Mouse (Mus musculus) embryo, embryonic 11.5 days (tissue): ENCODE data around the gene Ctnna3.
"Not testable (repeated sequence)": the region's sequence is repeated elsewhere in the genome, so short reads cannot be mapped to it uniquely, and the experiment has no call there.

Experiments used
- DNase-seq: peaks from one replicate; pipeline ENCODE4 v3.0.0-alpha.2; 2012; ENCODE audit warnings: low read depth, low spot score

Ctnna3 gene

DNA sequence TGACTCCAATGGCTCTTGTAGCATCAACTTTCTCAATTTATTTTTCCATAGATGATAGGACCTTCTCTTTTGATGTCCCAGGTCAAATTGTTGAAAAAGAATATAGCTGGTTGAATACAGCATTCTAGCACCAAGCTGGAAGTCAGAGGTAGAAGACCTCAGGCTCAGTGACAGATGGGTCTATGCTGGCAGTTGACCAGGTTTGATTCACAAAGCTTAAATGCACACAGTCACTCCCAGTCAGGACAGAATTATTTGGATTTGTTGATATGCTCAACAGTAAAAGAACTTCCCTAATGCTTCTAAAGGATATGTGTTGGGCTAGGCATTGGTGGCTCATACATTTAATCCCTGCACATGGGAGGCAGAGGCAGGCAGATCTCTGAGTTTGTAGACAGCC lies 1059.6 kb downstream of the Ctnna3 start:
- no peak for DNase-seq

DNA sequence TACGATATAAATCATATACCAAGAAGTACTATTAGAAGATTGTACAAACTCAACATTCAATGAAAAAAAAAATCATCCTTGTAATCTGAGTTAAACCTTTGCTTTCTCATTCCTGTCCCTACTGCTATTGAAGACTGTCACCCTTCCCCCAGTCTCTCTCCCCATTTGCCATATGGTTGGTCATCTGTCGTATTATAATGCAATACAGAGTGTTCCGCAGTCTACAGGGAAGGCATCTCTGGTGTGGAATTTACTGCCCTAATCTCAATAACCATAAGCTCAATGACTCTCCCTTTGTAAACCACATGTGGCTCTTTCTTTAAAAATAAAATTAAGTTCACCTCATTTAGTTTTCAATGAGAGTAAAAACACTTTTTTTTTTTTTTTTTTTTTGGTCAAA lies 1113.7 kb downstream of the Ctnna3 start:
- no peak for DNase-seq

DNA sequence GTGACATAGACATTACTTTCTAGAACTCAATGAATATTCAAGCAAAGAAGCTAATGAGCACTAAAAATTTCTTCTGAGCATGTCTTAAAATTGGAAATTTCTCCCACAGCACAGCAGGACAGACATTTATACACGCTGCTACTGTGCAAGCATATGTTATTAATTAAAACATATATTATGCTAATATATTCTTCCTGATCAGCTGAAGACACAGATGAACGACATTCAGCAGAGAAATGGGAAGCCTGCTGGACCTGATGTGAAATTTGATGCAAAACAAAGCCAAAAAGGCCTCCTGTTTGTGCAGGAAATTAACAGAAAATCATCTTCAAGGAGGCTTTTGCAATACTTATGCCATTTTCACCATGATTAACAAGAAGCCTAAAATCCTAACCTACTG lies 1114.5 kb downstream of the Ctnna3 start:
- no peak for DNase-seq

DNA sequence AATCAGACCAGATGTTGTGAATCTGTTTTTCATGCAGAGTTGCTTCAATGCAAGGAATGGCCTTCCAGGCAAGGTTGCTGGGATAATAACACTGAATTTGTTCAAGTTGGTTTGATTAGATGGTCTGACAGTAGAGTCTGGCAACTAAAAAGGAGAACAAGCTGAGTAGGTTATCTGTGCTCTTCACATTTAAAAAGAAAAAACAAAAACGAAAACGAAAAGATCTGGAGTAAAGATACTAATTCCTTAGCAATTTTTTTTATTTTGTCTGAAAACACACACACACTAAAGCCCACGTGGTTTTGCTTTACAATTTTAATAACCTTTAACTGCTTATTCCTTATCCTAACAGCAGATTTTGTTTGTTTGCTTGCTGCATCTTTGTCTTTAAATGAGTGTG lies 1141.4 kb downstream of the Ctnna3 start:
- DNase-seq = no peak

DNA sequence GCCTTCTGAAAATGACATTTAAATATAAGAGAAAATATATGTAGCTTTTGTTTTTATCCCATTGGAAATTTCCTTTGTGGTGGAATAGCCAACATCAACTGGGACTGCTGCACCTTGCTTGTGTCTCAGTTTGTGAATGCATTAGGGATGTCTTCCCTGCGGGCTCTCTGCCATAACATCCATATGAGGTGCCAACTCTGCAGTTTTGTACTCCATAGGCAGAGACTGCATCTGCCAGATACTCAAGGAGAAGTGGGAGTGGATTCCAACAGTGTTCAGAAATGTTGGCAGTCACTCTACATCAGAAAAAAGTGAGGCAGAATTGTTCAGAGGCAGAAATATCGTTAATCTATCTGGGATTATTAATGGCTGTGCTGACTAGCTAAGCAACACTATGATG lies 1158.2 kb downstream of the Ctnna3 start:
- DNase-seq = no peak

DNA sequence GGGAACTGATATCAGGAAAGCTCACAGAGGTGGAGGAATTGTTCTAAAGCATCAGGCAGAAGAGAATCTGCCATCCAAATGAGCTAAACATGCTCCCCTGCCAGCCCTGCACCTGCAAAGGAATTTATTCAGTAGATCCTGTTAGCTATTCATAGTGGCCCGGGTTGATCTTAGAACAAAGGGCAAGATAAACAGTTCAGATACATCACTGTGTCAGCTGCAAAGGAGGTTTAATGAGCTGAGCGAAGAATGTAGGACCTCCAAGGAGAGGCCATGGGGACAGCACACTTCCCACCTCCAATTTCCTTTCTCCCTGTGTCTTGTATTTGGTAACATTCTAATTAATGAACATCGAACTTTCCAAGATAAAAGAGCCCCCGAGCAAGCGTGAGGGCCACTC lies 1206.9 kb downstream of the Ctnna3 start:
- no peak for DNase-seq

DNA sequence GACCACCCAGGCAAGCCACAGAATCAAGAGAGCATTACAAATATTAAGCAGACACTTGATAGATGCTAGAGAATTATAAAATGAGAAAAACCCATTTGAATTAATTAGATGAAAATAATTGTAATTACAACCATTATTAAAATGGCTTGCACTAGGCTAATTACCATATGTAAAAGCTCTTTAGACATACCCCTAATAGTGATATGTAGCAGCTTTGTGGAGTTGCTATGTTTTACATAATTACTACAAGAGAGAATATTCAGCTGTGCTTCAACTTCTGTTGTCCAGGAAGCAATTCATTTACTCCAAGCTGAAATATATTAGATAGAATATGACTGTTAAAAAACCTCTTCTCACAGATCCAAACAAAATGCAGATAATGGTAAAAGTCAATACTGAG lies 1209.2 kb downstream of the Ctnna3 start:
- DNase-seq = no peak

DNA sequence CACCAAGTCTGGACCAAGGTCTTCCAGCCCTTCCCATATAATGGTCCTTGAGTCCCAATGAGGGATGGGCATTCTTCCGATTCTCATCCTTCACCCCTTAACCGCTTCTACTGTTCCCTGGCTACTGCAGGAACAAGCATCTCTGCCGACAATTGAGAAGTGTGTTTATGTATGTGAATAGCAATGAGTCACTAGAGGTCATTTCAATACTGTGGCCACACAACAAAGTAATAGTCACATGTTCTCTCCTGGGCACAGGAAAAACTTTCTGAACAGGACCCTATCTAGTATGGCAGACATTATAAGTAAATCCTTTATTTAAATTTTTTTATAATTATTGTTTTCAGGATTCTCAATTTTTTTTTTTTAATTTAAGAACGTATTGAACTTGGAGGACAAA lies 1211.2 kb downstream of the Ctnna3 start:
- no peak for DNase-seq

DNA sequence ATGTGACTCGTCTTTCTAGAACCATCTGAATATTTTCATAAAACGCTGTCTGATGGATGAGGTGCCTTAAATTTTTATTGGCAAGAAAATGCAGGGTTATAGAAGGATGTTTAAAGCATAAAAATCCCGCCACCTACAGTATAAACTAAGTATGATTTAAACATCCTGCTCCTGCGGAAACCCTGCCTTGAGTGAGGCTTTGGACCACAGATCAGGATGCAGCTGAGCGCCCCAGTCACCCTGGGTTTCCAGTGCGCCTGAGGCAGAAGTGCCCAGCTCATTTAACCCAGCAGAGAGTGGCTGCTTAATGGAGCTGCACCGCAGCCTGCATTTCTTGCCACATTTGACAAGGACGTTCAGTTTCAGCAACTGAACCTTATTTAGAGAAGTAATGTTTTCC lies 1211.7 kb downstream of the Ctnna3 start:
- no peak for DNase-seq

DNA sequence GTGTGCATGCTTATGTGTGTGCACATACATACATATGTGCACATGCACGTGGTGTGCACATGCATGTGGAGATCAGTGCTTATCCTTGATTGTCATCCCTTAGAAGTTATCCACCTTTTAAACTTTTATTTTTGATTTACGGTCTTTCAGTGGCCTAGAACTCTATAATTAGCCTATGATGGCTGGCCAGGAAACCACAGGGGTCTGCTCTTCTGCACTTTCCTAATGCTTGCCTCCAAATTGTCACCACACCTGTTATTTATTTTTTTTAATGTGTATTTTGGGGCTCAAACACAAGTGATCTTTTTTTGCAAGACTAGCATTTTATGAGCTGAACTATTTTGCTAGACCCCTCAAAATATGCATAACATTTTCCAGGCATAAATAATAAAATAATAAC lies 1214.1 kb downstream of the Ctnna3 start:
- no peak for DNase-seq

DNA sequence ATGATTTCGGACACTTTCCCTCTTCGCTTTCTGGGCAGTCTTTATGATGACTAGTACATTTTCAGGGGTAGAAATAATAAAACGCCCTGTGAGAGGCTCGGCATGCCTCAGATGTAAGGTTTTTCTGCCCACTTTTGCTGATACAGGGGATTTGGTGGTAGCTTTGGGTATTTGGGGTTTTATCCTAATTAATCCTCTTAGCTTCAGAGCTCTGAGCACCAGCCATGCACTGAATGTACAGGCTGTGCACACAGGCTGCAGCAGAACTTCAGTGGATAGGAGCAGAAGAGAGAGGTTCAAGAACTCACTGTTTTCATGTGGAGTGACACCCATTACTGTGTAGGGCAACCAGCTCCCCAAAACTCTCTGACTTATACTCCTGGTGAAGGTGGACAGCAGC lies 1231.3 kb downstream of the Ctnna3 start:
- no peak for DNase-seq

DNA sequence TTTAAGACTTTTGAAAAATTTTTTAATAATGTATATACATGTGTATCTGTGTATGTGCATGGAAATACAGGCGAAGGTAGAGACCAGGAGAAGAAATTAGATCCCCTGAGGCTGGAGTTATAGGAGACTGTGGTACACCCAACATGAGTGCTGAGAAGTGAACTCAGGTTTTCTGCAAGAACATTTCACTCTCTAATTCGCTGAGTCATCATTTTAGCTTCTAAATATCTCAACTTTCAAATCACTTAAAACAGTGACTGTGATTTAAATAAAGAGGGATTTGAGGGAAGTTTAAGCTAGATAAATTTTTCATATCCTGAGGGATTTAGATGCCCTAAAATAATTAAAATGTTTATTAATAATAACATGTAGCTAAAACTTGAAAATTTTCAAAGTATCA lies 1241.6 kb downstream of the Ctnna3 start:
- no peak for DNase-seq

DNA sequence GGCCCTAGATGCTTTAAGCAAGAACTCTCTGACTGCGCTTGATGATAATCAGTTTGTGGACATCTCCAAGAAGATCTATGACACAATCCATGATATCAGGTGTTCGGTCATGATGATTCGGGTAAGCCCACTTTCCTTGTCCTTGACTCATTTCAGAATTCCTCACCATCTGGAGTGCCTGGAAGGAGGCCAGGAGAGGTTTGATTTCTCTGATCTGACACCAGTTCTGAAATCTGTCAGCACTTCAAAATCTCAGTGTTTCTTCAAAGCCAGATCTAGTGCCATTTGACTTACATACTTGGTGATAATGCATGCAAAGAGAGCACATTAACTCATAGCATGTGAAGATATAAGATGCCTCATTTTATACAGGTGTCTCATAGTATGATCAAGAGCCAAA lies 1245.9 kb downstream of the Ctnna3 start:
- DNase-seq = no peak

DNA sequence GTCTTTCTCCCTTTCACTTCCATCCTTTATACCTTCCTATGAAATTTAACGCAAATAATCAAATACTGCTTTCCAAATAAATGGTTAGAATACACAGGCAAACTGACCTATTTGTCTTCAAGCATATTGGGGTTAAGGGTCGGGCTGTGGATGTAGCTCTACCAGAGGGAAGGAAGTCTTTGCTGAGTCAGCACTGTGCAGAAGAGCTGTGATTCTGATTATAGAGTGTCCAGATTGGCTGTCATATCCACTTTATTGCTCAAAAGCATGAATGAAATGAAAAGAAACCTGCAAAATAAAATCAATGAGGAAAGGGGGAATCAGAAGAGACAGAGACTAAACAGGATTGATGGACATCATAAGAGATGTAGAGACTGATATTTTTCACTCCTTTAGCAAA lies 1280.1 kb downstream of the Ctnna3 start:
- no peak for DNase-seq

DNA sequence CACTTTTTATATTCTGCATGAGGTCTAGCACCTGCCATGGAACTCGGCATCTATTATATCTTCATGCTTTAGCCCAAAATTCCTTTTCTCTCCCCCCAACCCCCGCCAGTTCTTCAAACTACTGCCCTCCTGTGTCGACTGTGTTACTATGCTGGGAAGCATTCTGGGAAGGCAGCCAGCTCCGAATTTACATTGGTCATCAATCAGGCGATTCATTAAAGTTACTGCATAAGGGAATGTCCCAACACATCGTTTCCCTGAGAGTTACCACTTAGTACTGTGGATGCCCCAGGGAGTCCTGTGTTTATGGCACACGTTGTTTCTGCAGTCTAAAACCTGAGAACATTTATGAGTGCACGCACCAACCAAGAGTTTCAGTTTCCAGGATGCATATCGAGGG lies 1288.1 kb downstream of the Ctnna3 start:
- DNase-seq = no peak

DNA sequence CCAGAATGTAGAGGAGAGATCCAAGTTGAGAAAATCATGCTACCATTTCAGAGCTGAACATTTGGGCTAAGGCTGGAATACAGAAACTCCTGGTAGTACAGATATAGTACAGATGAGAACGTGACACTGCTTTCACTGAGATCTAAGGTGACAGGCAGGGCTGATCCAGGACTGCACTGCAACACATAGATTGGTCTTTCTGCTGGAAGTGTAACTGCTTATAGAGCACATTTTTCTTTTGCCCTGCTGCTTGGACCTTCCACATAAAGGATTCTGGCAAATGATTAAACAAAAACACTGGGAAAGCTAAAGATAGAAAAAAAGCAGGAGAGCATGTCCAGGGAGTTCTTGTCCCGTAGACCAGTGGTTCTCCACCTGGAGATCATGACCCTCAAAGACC lies 1305.8 kb downstream of the Ctnna3 start:
- DNase-seq = no peak

DNA sequence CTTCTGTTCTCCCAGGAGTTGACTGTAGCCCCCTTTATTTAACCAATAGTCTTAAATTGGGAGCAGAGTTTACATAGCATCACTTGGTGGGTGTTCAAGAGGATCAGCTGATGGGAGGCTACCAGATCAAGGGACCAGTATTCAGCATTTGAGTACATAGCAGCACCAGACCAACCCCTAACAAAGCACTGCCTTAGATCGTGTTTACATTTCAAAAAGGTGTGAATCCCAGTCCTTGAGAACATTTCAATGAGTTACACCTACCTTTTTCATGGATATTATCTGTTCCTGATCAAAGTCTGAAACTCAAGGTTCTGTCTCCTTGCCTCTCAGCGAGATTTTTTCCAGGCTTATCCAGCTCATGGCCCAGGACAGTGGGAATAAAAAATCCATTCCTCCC lies 1306.7 kb downstream of the Ctnna3 start:
- DNase-seq = no peak

DNA sequence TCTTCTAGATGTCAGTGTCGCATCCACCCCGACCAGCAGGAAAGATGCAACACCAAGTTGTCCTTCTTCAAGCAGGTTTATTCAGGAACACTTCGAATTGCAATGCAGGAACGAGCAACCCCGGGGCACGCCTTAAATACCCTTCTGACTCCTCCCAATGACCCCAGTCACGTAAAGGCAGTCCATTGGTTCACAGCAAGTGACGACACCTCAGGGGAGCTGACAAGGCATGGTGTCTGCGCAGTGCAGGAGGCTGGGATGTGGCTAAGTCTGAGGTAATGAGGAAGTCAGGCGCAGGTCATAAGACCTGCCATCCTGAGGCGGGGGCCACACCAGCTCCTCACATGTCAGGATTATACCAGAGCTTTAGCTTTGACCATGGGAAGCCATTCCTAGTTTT lies 1311.8 kb downstream of the Ctnna3 start:
- DNase-seq = not testable (repeated sequence)

DNA sequence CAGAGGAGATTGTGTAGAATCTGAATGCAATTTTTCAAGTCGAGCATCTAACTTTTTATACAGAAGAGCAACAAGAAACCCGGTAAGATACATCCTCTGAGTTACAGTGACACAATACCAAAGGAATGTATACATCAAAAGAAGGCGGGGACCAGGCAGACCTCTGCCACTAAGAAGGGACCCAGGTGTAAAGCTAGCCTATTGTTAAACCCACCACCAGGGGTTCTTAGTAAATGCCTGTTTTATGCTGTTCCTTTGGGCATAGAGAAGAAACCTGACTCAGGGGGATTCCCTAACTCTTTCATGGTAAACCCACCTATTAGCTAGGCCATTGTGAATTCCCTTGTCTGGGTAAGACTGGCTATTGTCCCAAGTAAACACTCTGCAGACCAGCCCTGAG lies 1314.2 kb downstream of the Ctnna3 start:
- not testable (repeated sequence) for DNase-seq

DNA sequence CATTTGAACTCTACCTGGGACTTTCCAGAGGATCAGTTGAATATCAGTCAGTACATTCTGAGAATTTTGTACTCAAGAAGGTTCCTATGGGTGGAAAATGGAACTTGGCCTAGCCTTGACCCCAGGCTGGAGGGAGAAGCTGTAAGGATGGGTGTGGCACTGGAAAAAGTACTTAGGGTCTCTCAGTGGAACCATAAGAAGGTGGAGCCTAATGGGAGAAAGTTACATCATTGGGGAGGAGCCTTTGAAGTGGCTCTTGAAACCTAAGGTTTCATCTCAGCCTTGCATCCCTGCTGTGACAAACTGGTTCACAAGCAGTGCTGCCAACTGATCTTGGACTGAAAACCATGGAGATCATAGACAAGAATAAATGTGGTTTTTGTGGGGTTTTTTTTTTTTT lies 1318.8 kb downstream of the Ctnna3 start:
- no peak for DNase-seq

DNA sequence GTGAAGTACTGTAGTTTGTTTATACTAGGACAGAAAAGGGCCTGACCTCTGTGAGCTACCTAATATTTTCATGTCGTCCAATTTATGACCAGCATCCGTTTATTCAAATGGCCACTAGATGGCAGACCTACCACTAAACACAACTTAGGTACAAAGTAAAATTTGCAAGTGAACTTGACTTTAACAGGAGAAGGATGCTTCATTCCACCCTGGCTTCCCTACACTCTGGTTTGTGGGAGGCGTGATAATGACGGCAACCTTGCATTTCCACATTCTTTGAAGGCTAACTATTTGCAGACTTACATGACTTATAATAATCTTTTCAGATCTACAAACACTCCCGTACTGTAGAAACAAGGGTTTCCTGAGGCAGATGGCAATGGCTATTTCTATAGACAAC lies 1320.9 kb downstream of the Ctnna3 start:
- peak; percentile 17 for DNase-seq

DNA sequence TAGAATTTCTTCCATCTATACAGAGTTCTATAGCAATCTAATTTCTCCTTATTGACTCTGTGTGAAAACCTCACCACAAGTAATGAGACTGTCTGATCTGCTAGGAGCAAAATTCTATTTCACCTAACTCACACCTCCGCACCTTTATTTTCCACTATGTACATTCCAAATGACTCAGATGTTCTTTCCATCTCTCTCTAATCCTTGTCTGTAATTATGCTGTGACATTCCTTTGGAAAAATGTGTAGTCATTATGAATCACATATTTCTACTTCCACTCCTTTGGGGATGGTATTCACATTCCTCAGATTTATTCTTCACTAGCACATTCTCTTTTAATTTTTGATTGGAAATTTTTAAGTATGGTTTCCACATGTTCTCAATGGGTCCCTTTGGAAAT lies 1406.4 kb downstream of the Ctnna3 start:
- no peak for DNase-seq

DNA sequence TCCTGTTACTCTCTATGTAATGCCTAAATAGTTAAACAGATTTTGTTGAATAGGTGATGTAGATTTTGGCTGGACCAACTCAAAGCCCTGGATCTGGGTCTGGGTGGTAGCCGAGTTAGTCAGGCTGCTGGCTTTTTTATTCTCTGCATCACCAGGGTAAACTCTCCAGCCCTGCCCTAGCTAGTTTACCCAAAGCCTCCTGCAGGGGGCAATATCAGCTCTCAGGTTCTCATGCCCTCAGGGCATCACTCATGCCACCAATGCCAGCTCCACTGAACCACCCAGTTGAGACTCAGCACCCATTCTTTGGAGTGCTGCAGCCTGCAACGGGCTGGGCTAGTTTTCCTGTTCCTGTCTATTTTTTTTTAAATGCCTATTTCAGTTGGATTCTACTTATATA lies 1431.5 kb downstream of the Ctnna3 start:
- DNase-seq = no peak

DNA sequence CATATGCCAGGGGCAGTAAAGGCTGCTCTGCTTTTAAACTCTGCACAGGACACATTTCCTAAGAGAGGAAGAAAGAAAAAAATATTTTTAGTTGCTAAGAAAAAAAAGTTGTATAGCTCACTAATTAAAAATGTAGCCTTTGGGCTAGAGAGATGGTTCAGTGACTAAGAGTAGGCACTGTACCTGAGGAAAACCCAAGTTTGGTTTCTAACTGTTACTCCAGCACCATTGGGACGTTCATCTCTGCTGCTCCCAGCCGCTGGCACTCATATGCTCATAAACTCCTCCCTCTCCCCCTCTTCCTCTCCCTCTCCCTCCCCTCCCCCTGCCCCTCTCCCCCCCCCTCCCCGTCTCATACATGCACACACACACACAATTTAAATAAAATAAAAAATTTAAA lies 1441.0 kb downstream of the Ctnna3 start:
- DNase-seq = no peak

DNA sequence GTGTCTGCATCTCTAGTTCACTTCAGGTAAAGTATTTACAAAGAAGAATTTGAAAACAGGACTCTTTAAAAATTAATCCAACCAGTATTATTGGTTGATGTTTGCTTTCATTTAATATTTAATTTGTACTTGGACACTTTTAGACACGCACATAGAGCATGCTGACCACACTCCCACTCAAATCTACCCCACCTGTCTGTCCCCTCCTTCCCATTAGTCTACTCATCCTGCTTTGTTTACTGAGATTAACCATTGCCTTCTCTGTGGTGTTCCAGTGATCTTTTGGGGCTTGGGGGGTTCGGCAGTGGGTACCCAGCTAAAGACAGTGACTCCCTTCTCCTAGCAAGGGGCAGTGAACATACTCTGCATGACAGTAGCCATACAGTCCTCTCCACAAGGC lies 1446.6 kb downstream of the Ctnna3 start:
- no peak for DNase-seq
